Mouse (Mus musculus) G1E (cell line): ENCODE data around the gene Src.

Experiments
- CTCF ChIP-seq: IDR thresholded peaks from 2 replicates; pipeline ENCODE4 v1.5.1; 2012; ENCODE audit warnings: low read depth, low read length, inconsistent platforms, mixed read lengths
- GATA1 ChIP-seq: IDR thresholded peaks from 2 replicates; pipeline ENCODE4 v1.6.1; 2012; ENCODE audit warnings: borderline replicate concordance, low read length, inconsistent platforms, mixed read lengths
- GATA2 ChIP-seq: IDR thresholded peaks from 2 replicates; pipeline ENCODE4 v1.6.1; 2012; ENCODE audit warnings: low read depth, low read length, inconsistent platforms, borderline replicate concordance
- TAL1 ChIP-seq: conservative IDR thresholded peaks from 2 replicates; pipeline ENCODE4 v1.6.1; 2012; ENCODE audit warnings: low read depth, low read length, inconsistent platforms, mixed read lengths

GRCm38 (mm10) chr2:157397376-157397775 is 20.9 kb upstream of the Src start:
- TF ChIP-seq TAL1, result no peak
- TF ChIP-seq CTCF, result no peak
- TF ChIP-seq GATA2, result no peak
- no peak for TF ChIP-seq GATA1
